ENCODE assay signal across 8 mouse cellular contexts in genomic region chr2:32693282-32693681, GRCm38 (mm10). TPM values are rescaled to one million over a fixed set of nuclear protein-coding genes. Genes with fewer than 3 reads are reported as not detected.
A peak's percentile ranks its signal among the peaks of the same experiment; 100 is the strongest.
DNase-seq lines count a peak whose midpoint lies in the region; ATAC-seq and TF ChIP-seq lines count a peak whose summit lies in the region.

No protein-coding gene starts in this region.

- peak overlapping the region; percentile 86 for H3K9ac ChIP-seq in forebrain, embryonic 13.5 days
- peak overlapping the region; percentile 90 for H3K9ac ChIP-seq in kidney, embryonic 16.5 days (replicated peaks; ENCODE audit: low read length)
- peak overlapping the region; percentile 93 for H3K9ac ChIP-seq in midbrain, embryonic 16.5 days (ENCODE audit: low read depth, low read length)

- DNase-seq in testis, postnatal 14 days (ENCODE audit: low spot score): no peak
- no peak for DNase-seq in right cerebral cortex, postnatal 14 days
- no peak for DNase-seq in left cerebral cortex, adult 9 months (ENCODE audit: low spot score in 2 of 2)
- DNase-seq in adrenal gland, postnatal 25 days: no peak

- H3K27ac ChIP-seq in testis, adult 2 months (ENCODE audit: control insufficient read depth, insufficient read depth, low read depth, low read length): peak overlapping the region; percentile 93
- no peak overlapping the region for H3K27ac ChIP-seq in forebrain, embryonic 13.5 days
- H3K27ac ChIP-seq in kidney, embryonic 16.5 days (ENCODE audit: low read length): peak overlapping the region; percentile 90; the same call in 1 of the 2 replicates
- H3K27ac ChIP-seq in midbrain, embryonic 16.5 days (ENCODE audit: low read length): 0 out of 2 replicates have a peak overlapping the region, but pooled peaks have one; percentile 82

- peak overlapping the region; percentile 98 for H3K4me3 ChIP-seq in testis, adult 2 months (ENCODE audit: control insufficient read depth, low read depth, low read length)
- H3K4me3 ChIP-seq in forebrain, embryonic 13.5 days: peak overlapping the region; percentile 76
- H3K4me3 ChIP-seq in kidney, embryonic 16.5 days (ENCODE audit: low read length): peak overlapping the region; percentile 83
- peak overlapping the region; percentile 81 for H3K4me3 ChIP-seq in midbrain, embryonic 16.5 days (ENCODE audit: low read depth, low read length)

- no peaks in the 10 kb centered on the region for H3K27me3 ChIP-seq in testis, adult 2 months (ENCODE audit: control insufficient read depth, insufficient read depth, low read length)
- no peaks in the 10 kb centered on the region for H3K27me3 ChIP-seq in forebrain, embryonic 13.5 days
- no peaks in the 10 kb centered on the region for H3K27me3 ChIP-seq in kidney, embryonic 16.5 days (ENCODE audit: insufficient read depth, low read length)
- H3K27me3 ChIP-seq in midbrain, embryonic 16.5 days (ENCODE audit: control insufficient read depth, insufficient read depth, low read depth, low read length): no peaks in the 10 kb centered on the region

- peaks cover 13% of the 10 kb centered on the region for H3K4me1 ChIP-seq in testis, adult 2 months (ENCODE audit: control insufficient read depth, insufficient read depth, low read length)
- peaks cover 14% of the 10 kb centered on the region for H3K4me1 ChIP-seq in forebrain, embryonic 13.5 days
- H3K4me1 ChIP-seq in kidney, embryonic 16.5 days (ENCODE audit: insufficient read depth, low read length): peaks cover 15% of the 10 kb centered on the region
- H3K4me1 ChIP-seq in midbrain, embryonic 16.5 days (ENCODE audit: control insufficient read depth, insufficient read depth, low read length): peaks cover 7% of the 10 kb centered on the region

- no peaks in the 10 kb centered on the region for H3K36me3 ChIP-seq in testis, adult 2 months (ENCODE audit: control insufficient read depth, insufficient read depth, low read length)
- H3K36me3 ChIP-seq in forebrain, embryonic 13.5 days (ENCODE audit: poor library complexity, severe bottlenecking): no peaks in the 10 kb centered on the region
- H3K36me3 ChIP-seq in kidney, embryonic 16.5 days (ENCODE audit: insufficient read depth, low read length): 0 out of 2 replicates have a peak, but pooled peaks cover 3% of the 10 kb centered on the region
- H3K36me3 ChIP-seq in midbrain, embryonic 16.5 days (ENCODE audit: control insufficient read depth, insufficient read depth, low read length): no peaks in the 10 kb centered on the region

- H3K4me2 ChIP-seq in forebrain, embryonic 13.5 days: peak overlapping the region; percentile 94
- H3K4me2 ChIP-seq in kidney, embryonic 16.5 days (replicated peaks; ENCODE audit: low read depth, low read length): peak overlapping the region; percentile 83
- peak overlapping the region; percentile 82 for H3K4me2 ChIP-seq in midbrain, embryonic 16.5 days (ENCODE audit: low read length)

- TF ChIP-seq POLR2A in testis, adult 2 months (IDR thresholded peaks at IDR 0.05; ENCODE audit: control insufficient read depth, low read depth, low read length): 0 out of 2 replicates have a peak, but pooled peaks have one; percentile 29

- 25% methylated on average over 7 of the region's 7 CpGs for WGBS in forebrain, embryonic 13.5 days
- 10% methylated on average over 7 of the region's 7 CpGs for WGBS in kidney, embryonic 16.5 days
- 18% methylated on average over 7 of the region's 7 CpGs for WGBS in midbrain, embryonic 16.5 days

- no peak for ATAC-seq in forebrain, embryonic 13.5 days
- no peak for ATAC-seq in kidney, embryonic 16.5 days (ENCODE audit: low FRiP score, low TSS enrichment)
- no peak for ATAC-seq in midbrain, embryonic 16.5 days

- no peak for TF ChIP-seq CTCF in testis, adult 2 months (IDR thresholded peaks at IDR 0.05; ENCODE audit: control insufficient read depth, insufficient read depth, insufficient replicate concordance, low read depth, low read length)

- no peaks in the 10 kb centered on the region for H3K9me3 ChIP-seq in forebrain, embryonic 13.5 days (replicated peaks)
- no peaks in the 10 kb centered on the region for H3K9me3 ChIP-seq in kidney, embryonic 16.5 days (ENCODE audit: low read length)
- H3K9me3 ChIP-seq in midbrain, embryonic 16.5 days (replicated peaks; ENCODE audit: control insufficient read depth, low read length, poor library complexity, severe bottlenecking): no peaks in the 10 kb centered on the region

RNA-seq across cellular contexts. Expression of gene Fpgs, which starts 10.7 kb away (rescaled TPM):
- polyA plus RNA-seq in testis, adult 2 months (2012; rRNA removed): 39.4 and 45.3 TPM in 2 replicates
- 14.2 and 15.7 TPM in 2 replicates for polyA plus RNA-seq in forebrain, embryonic 13.5 days (2015; fragmentation: Nextera tagmentation; extraction: Ambion mirVana)
- 42.3 and 45.1 TPM in 2 replicates for polyA plus RNA-seq in kidney, embryonic 16.5 days (2015; fragmentation: Nextera tagmentation; extraction: Ambion mirVana)
- 21.1 and 23.5 TPM in 2 replicates for polyA plus RNA-seq in midbrain, embryonic 16.5 days (2015; fragmentation: Nextera tagmentation; extraction: Ambion mirVana)
- total RNA-seq in adrenal gland, postnatal 25 days (2021): 12.5 and 15.4 TPM in 2 replicates

RNA-seq across cellular contexts. Expression of gene Cdk9, which starts 19.6 kb away (rescaled TPM):
- 105 and 121 TPM in 2 replicates for polyA plus RNA-seq in testis, adult 2 months (2012; rRNA removed)
- polyA plus RNA-seq in forebrain, embryonic 13.5 days (2015; fragmentation: Nextera tagmentation; extraction: Ambion mirVana): 90.3 and 99.9 TPM in 2 replicates
- 113 and 115 TPM in 2 replicates for polyA plus RNA-seq in kidney, embryonic 16.5 days (2015; fragmentation: Nextera tagmentation; extraction: Ambion mirVana)
- 61.3 and 67.3 TPM in 2 replicates for polyA plus RNA-seq in midbrain, embryonic 16.5 days (2015; fragmentation: Nextera tagmentation; extraction: Ambion mirVana)
- 83.6 and 96.8 TPM in 2 replicates for total RNA-seq in adrenal gland, postnatal 25 days (2021)

RNA-seq across cellular contexts. Expression of gene Sh2d3c, which starts 27.6 kb away (rescaled TPM):
- polyA plus RNA-seq in testis, adult 2 months (2012; rRNA removed): 1.9 and 2.3 TPM in 2 replicates
- polyA plus RNA-seq in forebrain, embryonic 13.5 days (2015; fragmentation: Nextera tagmentation; extraction: Ambion mirVana): 23.5 and 29.2 TPM in 2 replicates
- polyA plus RNA-seq in kidney, embryonic 16.5 days (2015; fragmentation: Nextera tagmentation; extraction: Ambion mirVana): 41.5 and 44.2 TPM in 2 replicates
- 51.1 and 59.3 TPM in 2 replicates for polyA plus RNA-seq in midbrain, embryonic 16.5 days (2015; fragmentation: Nextera tagmentation; extraction: Ambion mirVana)
- 14.3 and 23.7 TPM in 2 replicates for total RNA-seq in adrenal gland, postnatal 25 days (2021)

RNA-seq across cellular contexts. Expression of gene Eng, which starts 46.9 kb away (rescaled TPM):
- polyA plus RNA-seq in testis, adult 2 months (2012; rRNA removed): 6.5 and 7.9 TPM in 2 replicates
- 20.4 and 21.2 TPM in 2 replicates for polyA plus RNA-seq in forebrain, embryonic 13.5 days (2015; fragmentation: Nextera tagmentation; extraction: Ambion mirVana)
- polyA plus RNA-seq in kidney, embryonic 16.5 days (2015; fragmentation: Nextera tagmentation; extraction: Ambion mirVana): 93.6 and 98.7 TPM in 2 replicates
- 27.2 and 30.3 TPM in 2 replicates for polyA plus RNA-seq in midbrain, embryonic 16.5 days (2015; fragmentation: Nextera tagmentation; extraction: Ambion mirVana)
- total RNA-seq in adrenal gland, postnatal 25 days (2021): 105 and 106 TPM in 2 replicates

RNA-seq across cellular contexts. Expression of gene 6330409D20Rik, which starts 47.5 kb away (rescaled TPM):
- polyA plus RNA-seq in testis, adult 2 months (2012; rRNA removed): 0.10 and 0.16 TPM in 2 replicates
- 1.6 and 2.5 TPM in 2 replicates for polyA plus RNA-seq in forebrain, embryonic 13.5 days (2015; fragmentation: Nextera tagmentation; extraction: Ambion mirVana)
- polyA plus RNA-seq in kidney, embryonic 16.5 days (2015; fragmentation: Nextera tagmentation; extraction: Ambion mirVana): 0.16 TPM in 1 of 2 replicates, not detected in the other
- 3.2 and 3.5 TPM in 2 replicates for polyA plus RNA-seq in midbrain, embryonic 16.5 days (2015; fragmentation: Nextera tagmentation; extraction: Ambion mirVana)
- total RNA-seq in adrenal gland, postnatal 25 days (2021): not detected in 2 replicates
